Mouse (Mus musculus) limb, embryonic 10.5 days (tissue): ENCODE data around the gene Krtcap3. TPM values are rescaled to one million over a fixed set of nuclear protein-coding genes. Genes with fewer than 3 reads are reported as not detected.

Experiments used
- DNase-seq: peaks from one replicate; pipeline ENCODE4 v3.0.0-alpha.2; 2017; ENCODE audit warnings: low spot score
- H3K27ac ChIP-seq: fragments of 300-500 bp; sonication (generic); 2 replicates; pipeline ENCODE4 v1.5.1; 2016; ENCODE audit warnings: mild to moderate bottlenecking
- H3K27me3 ChIP-seq: fragments of 300-500 bp; sonication (generic); 2 replicates; pipeline ENCODE4 v1.6.1; 2016; ENCODE audit warnings: low read depth, mild to moderate bottlenecking; ENCODE audit not compliant: poor library complexity, severe bottlenecking
- H3K36me3 ChIP-seq: fragments of 300-500 bp; sonication (generic); 2 replicates; pipeline ENCODE4 v1.6.1; 2016; ENCODE audit warnings: mild to moderate bottlenecking, moderate library complexity
- H3K4me1 ChIP-seq: fragments of 300-500 bp; sonication (generic); 2 replicates; pipeline ENCODE4 v1.6.1; 2016
- H3K4me3 ChIP-seq: fragments of 300-500 bp; sonication (generic); 2 replicates; pipeline ENCODE4 v1.5.1; 2016; ENCODE audit warnings: mild to moderate bottlenecking, moderate library complexity
- H3K9me3 ChIP-seq: fragments of 300-500 bp; sonication (generic); replicated peaks from 2 replicates; pipeline ENCODE4 v1.6.1; 2016; ENCODE audit warnings: mild to moderate bottlenecking
- WGBS: fragments of 180-500 bp; shearing (Covaris S2); methylation state at CpG from one replicate; pipeline ENCODE4 v1.1.7; 2016; 5-methylcytosine and 5-hydroxymethylcytosine counted together
- polyA plus RNA-seq: library from polyadenylated mRNA; unstranded; fragments of >200 nt; fragmentation: Nextera tagmentation; extraction: Ambion mirVana; gene quantifications from 2 replicates; pipeline ENCODE4 v1.2.1, GENCODE M21; 2016

The Krtcap3 gene
- polyA plus RNA-seq, 1 experiment from 2014 or later = 26.7 TPM

GRCm38 (mm10) chr5:31255381-31255780 lies 3.9 kb downstream of the Krtcap3 start:
- Histone ChIP-seq H3K27me3 (no peaks in the 10 kb centered on the region), H3K36me3 (peaks cover 89% of the 10 kb centered on the region), H3K4me1 (peaks cover 37% of the 10 kb centered on the region), H3K4me3 (no peak overlapping the region), H3K9me3 (no peaks in the 10 kb centered on the region), H3K27ac (no peak overlapping the region)
- 97% methylated on average over 2 of the region's 2 CpGs for WGBS
- no peak for DNase-seq

GRCm38 (mm10) chr5:31255971-31256370 lies 4.5 kb downstream of the Krtcap3 start:
- no peaks in the 10 kb centered on the region for H3K9me3 ChIP-seq
- H3K4me3 ChIP-seq = no peak overlapping the region
- peaks cover 89% of the 10 kb centered on the region for H3K36me3 ChIP-seq
- peaks cover 31% of the 10 kb centered on the region for H3K4me1 ChIP-seq
- DNase-seq = no peak
- H3K27ac ChIP-seq = no peak overlapping the region
- H3K27me3 ChIP-seq = no peaks in the 10 kb centered on the region
- WGBS = 81% methylated on average over 2 of the region's 2 CpGs

GRCm38 (mm10) chr5:31257616-31258015 lies 6.1 kb downstream of the Krtcap3 start:
- no peak for DNase-seq
- Histone ChIP-seq H3K36me3 (peaks cover 92% of the 10 kb centered on the region), H3K4me3 (no peak overlapping the region), H3K9me3 (no peaks in the 10 kb centered on the region), H3K4me1 (peaks cover 15% of the 10 kb centered on the region), H3K27ac (no peak overlapping the region), H3K27me3 (no peaks in the 10 kb centered on the region)
- WGBS = 88% methylated on average over 11 of the region's 11 CpGs

- Histone ChIP-seq H3K9me3 (no peaks in the 10 kb centered on the region), H3K4me1 (no peaks in the 10 kb centered on the region), H3K27ac (no peak overlapping the region), H3K27me3 (no peaks in the 10 kb centered on the region), H3K4me3 (no peak overlapping the region), H3K36me3 (peaks cover 96% of the 10 kb centered on the region)
- 90% methylated on average over 7 of the region's 7 CpGs for WGBS
- no peak for DNase-seq
These were observed 14.6 kb downstream of the Krtcap3 start for GRCm38 (mm10) chr5:31266101-31266500.

GRCm38 (mm10) chr5:31267686-31268085 lies 16.2 kb downstream of the Krtcap3 start:
- no peaks in the 10 kb centered on the region for H3K27me3 ChIP-seq
- 86% methylated on average over 6 of the region's 6 CpGs for WGBS
- H3K9me3 ChIP-seq = no peaks in the 10 kb centered on the region
- H3K27ac ChIP-seq = no peak overlapping the region
- H3K36me3 ChIP-seq = peaks cover 94% of the 10 kb centered on the region
- H3K4me3 ChIP-seq = no peak overlapping the region
- H3K4me1 ChIP-seq = no peaks in the 10 kb centered on the region
- no peak for DNase-seq

GRCm38 (mm10) chr5:31273018-31273417 lies 21.5 kb downstream of the Krtcap3 start:
- no peak for DNase-seq
- Histone ChIP-seq H3K36me3 (peaks cover 85% of the 10 kb centered on the region), H3K4me1 (no peaks in the 10 kb centered on the region), H3K4me3 (no peak overlapping the region), H3K9me3 (no peaks in the 10 kb centered on the region), H3K27ac (no peak overlapping the region), H3K27me3 (no peaks in the 10 kb centered on the region)
- WGBS = 93% methylated on average over 6 of the region's 6 CpGs

GRCm38 (mm10) chr5:31279245-31279988 lies 27.9 kb downstream of the Krtcap3 start:
- no peak overlapping the region for H3K27ac ChIP-seq
- DNase-seq = no peak
- H3K27me3 ChIP-seq = no peaks in the 10 kb centered on the region
- H3K36me3 ChIP-seq = peaks cover 96% of the 10 kb centered on the region
- no peak overlapping the region for H3K4me3 ChIP-seq
- 89% methylated on average over 20 of the region's 20 CpGs for WGBS
- H3K9me3 ChIP-seq = no peaks in the 10 kb centered on the region
- no peaks in the 10 kb centered on the region for H3K4me1 ChIP-seq

GRCm38 (mm10) chr5:31288225-31288624 lies 36.7 kb downstream of the Krtcap3 start:
- WGBS = 83% methylated on average over 4 of the region's 4 CpGs
- Histone ChIP-seq H3K9me3 (no peaks in the 10 kb centered on the region), H3K36me3 (peaks cover 52% of the 10 kb centered on the region), H3K27me3 (no peaks in the 10 kb centered on the region), H3K4me1 (peaks cover 16% of the 10 kb centered on the region), H3K4me3 (no peak overlapping the region), H3K27ac (no peak overlapping the region)
- no peak for DNase-seq

GRCm38 (mm10) chr5:31288655-31289054 lies 37.2 kb downstream of the Krtcap3 start:
- Histone ChIP-seq H3K4me1 (peaks cover 16% of the 10 kb centered on the region), H3K4me3 (no peak overlapping the region), H3K27me3 (no peaks in the 10 kb centered on the region), H3K9me3 (no peaks in the 10 kb centered on the region), H3K27ac (no peak overlapping the region), H3K36me3 (peaks cover 52% of the 10 kb centered on the region)
- DNase-seq = no peak
- 76% methylated on average over 3 of the region's 3 CpGs for WGBS

- peak overlapping the region; percentile 56 for H3K4me3 ChIP-seq
- peaks cover 49% of the 10 kb centered on the region for H3K36me3 ChIP-seq
- no peak overlapping the region for H3K27ac ChIP-seq
- no peaks in the 10 kb centered on the region for H3K27me3 ChIP-seq
- H3K4me1 ChIP-seq = peaks cover 25% of the 10 kb centered on the region
- no peak for DNase-seq
- no peaks in the 10 kb centered on the region for H3K9me3 ChIP-seq
- WGBS = 84% methylated on average over 3 of the region's 3 CpGs
These were observed 38.2 kb downstream of the Krtcap3 start for GRCm38 (mm10) chr5:31289626-31290230.

GRCm38 (mm10) chr5:31290521-31291360 lies 39.2 kb downstream of the Krtcap3 start, which contains the start of gene Ift172:
Gene Ift172 (minus strand): TSS chr5:31291116.
- H3K27ac ChIP-seq = peak within 1 kb of the TSS; percentile 78
- peak within 1 kb of the TSS; percentile 56 for H3K4me3 ChIP-seq
- H3K36me3 ChIP-seq = peaks cover 39% of the 10 kb centered on the region
- peak; percentile 96 for DNase-seq
- no peaks in the 10 kb centered on the region for H3K27me3 ChIP-seq
- WGBS = 3% methylated on average over 45 of the region's 45 CpGs
- H3K4me1 ChIP-seq = peaks cover 35% of the 10 kb centered on the region
- H3K9me3 ChIP-seq = no peaks in the 10 kb centered on the region

GRCm38 (mm10) chr5:31291361-31291688 lies 39.8 kb downstream of the Krtcap3 start:
- H3K27me3 ChIP-seq = no peaks in the 10 kb centered on the region
- no peaks in the 10 kb centered on the region for H3K9me3 ChIP-seq
- peaks cover 33% of the 10 kb centered on the region for H3K36me3 ChIP-seq
- DNase-seq = no peak
- peaks cover 41% of the 10 kb centered on the region for H3K4me1 ChIP-seq
- 6% methylated on average over 9 of the region's 9 CpGs for WGBS
- H3K27ac ChIP-seq = peak overlapping the region; percentile 78
- peak overlapping the region; percentile 56 for H3K4me3 ChIP-seq
